Mouse (Mus musculus) retina, embryonic 14.5 days (tissue): ENCODE data around the gene Slc25a12.

Experiments
- DNase-seq: peaks from one replicate; pipeline ENCODE4 v3.0.0-alpha.2; 2015; ENCODE audit warnings: low spot score

Slc25a12 gene

GRCm38 (mm10) chr2:71248071-71248470 lies 119.5 kb downstream of the Slc25a12 start:
- DNase-seq = no peak

GRCm38 (mm10) chr2:71246096-71246495 lies 121.5 kb downstream of the Slc25a12 start:
- no peak for DNase-seq

GRCm38 (mm10) chr2:71245416-71245815 lies 122.1 kb downstream of the Slc25a12 start:
- peak; percentile 87 for DNase-seq

GRCm38 (mm10) chr2:71244807-71245206 lies 122.7 kb downstream of the Slc25a12 start:
- no peak for DNase-seq

GRCm38 (mm10) chr2:71243058-71243672 lies 124.4 kb downstream of the Slc25a12 start:
- DNase-seq = no peak

- DNase-seq = no peak
These were observed 125.4 kb downstream of the Slc25a12 start for GRCm38 (mm10) chr2:71242180-71242579.

GRCm38 (mm10) chr2:71241505-71241904 lies 126.0 kb downstream of the Slc25a12 start:
- no peak for DNase-seq

- no peak for DNase-seq
These were observed 131.5 kb downstream of the Slc25a12 start for GRCm38 (mm10) chr2:71236009-71236408.

- DNase-seq = no peak
These were observed 132.1 kb downstream of the Slc25a12 start for GRCm38 (mm10) chr2:71235420-71235819.

- DNase-seq = no peak
These were observed 134.6 kb downstream of the Slc25a12 start for GRCm38 (mm10) chr2:71232976-71233375.

- DNase-seq = no peak
These were observed 135.6 kb downstream of the Slc25a12 start for GRCm38 (mm10) chr2:71231951-71232350.

- no peak for DNase-seq
These were observed 137.9 kb downstream of the Slc25a12 start for GRCm38 (mm10) chr2:71229603-71230002.

- DNase-seq = peak; percentile 59
These were observed 140.2 kb downstream of the Slc25a12 start for GRCm38 (mm10) chr2:71227398-71227797.
